Mouse (Mus musculus) heart, embryonic 10.5 days (tissue): ENCODE data around the gene Cdk17. TPM values are rescaled to one million over a fixed set of nuclear protein-coding genes. Genes with fewer than 3 reads are reported as not detected.
A peak's percentile ranks its signal among the peaks of the same experiment; 100 is the strongest.

Experiments
- DNase-seq: peaks from one replicate; pipeline ENCODE4 v3.0.0-alpha.2; 2017; ENCODE audit warnings: low spot score
- H3K27ac ChIP-seq: fragments of 300-500 bp; sonication (generic); 2 replicates; pipeline ENCODE4 v1.5.1; 2016; ENCODE audit warnings: mild to moderate bottlenecking
- H3K27me3 ChIP-seq: fragments of 300-500 bp; sonication (generic); 2 replicates; pipeline ENCODE4 v1.6.1; 2016; ENCODE audit warnings: mild to moderate bottlenecking; ENCODE audit not compliant: poor library complexity, insufficient read depth, severe bottlenecking
- H3K36me3 ChIP-seq: fragments of 300-500 bp; sonication (generic); 2 replicates; pipeline ENCODE4 v1.6.1; 2016; ENCODE audit warnings: mild to moderate bottlenecking, moderate library complexity
- H3K4me1 ChIP-seq: fragments of 300-500 bp; sonication (generic); 2 replicates; pipeline ENCODE4 v1.6.1; 2016; ENCODE audit warnings: mild to moderate bottlenecking
- H3K4me3 ChIP-seq: fragments of 300-500 bp; sonication (generic); 2 replicates; pipeline ENCODE4 v1.5.1; 2016; ENCODE audit warnings: mild to moderate bottlenecking, moderate library complexity
- H3K9me3 ChIP-seq: fragments of 300-500 bp; sonication (generic); 2 replicates; pipeline ENCODE4 v1.6.1; 2016; ENCODE audit warnings: mild to moderate bottlenecking, moderate library complexity
- WGBS: fragments of 180-500 bp; shearing (Covaris S2); methylation state at CpG from one replicate; pipeline ENCODE4 v1.1.7; 2016; 5-methylcytosine and 5-hydroxymethylcytosine counted together
- polyA plus RNA-seq: library from polyadenylated mRNA; unstranded; fragments of >200 nt; fragmentation: Nextera tagmentation; extraction: Ambion mirVana; gene quantifications from 2 replicates; pipeline ENCODE4 v1.2.1, GENCODE M21; 2016

Cdk17 gene
- polyA plus RNA-seq, 1 experiment from 2014 or later = 20.0 TPM

GRCm38 (mm10) chr10:93247902-93248301, 87.2 kb downstream of the Cdk17 start:
- peak; percentile 53 for DNase-seq
- Histone ChIP-seq H3K27me3 (no peaks in the 10 kb centered on the region), H3K36me3 (peaks cover 30% of the 10 kb centered on the region), H3K9me3 (no peaks in the 10 kb centered on the region), H3K4me3 (no peak overlapping the region), H3K27ac (peak overlapping the region; percentile 38; the same call in 1 of the 2 replicates), H3K4me1 (peaks cover 21% of the 10 kb centered on the region; the same call in 1 of the 2 replicates)
- WGBS = 56% methylated on average over 6 of the region's 6 CpGs

- no peak overlapping the region for H3K27ac ChIP-seq
- H3K4me3 ChIP-seq = no peak overlapping the region
- peaks cover 35% of the 10 kb centered on the region for H3K36me3 ChIP-seq
- H3K9me3 ChIP-seq = no peaks in the 10 kb centered on the region
- DNase-seq = peak; percentile 64
- peaks cover 21% of the 10 kb centered on the region; the same call in 1 of the 2 replicates for H3K4me1 ChIP-seq
- no peaks in the 10 kb centered on the region for H3K27me3 ChIP-seq
- WGBS = 84% methylated on average over 8 of the region's 8 CpGs
These were observed 87.7 kb downstream of the Cdk17 start for GRCm38 (mm10) chr10:93248416-93248815.

GRCm38 (mm10) chr10:93249901-93250300, 89.2 kb downstream of the Cdk17 start:
- Histone ChIP-seq H3K27ac (no peak overlapping the region), H3K36me3 (peaks cover 39% of the 10 kb centered on the region), H3K4me1 (peaks cover 22% of the 10 kb centered on the region), H3K9me3 (no peaks in the 10 kb centered on the region), H3K27me3 (no peaks in the 10 kb centered on the region), H3K4me3 (no peak overlapping the region)
- peak; percentile 50 for DNase-seq
- WGBS = 75% methylated on average over 7 of the region's 7 CpGs

GRCm38 (mm10) chr10:93250436-93251317, 90.0 kb downstream of the Cdk17 start:
- no peaks in the 10 kb centered on the region for H3K9me3 ChIP-seq
- peaks cover 39% of the 10 kb centered on the region for H3K36me3 ChIP-seq
- WGBS = 64% methylated on average over 24 of the region's 24 CpGs
- DNase-seq = peak; percentile 57
- H3K4me1 ChIP-seq = peaks cover 29% of the 10 kb centered on the region
- H3K27me3 ChIP-seq = no peaks in the 10 kb centered on the region
- no peak overlapping the region for H3K4me3 ChIP-seq
- peak overlapping the region; percentile 59 for H3K27ac ChIP-seq

- Histone ChIP-seq H3K9me3 (no peaks in the 10 kb centered on the region), H3K36me3 (peaks cover 39% of the 10 kb centered on the region), H3K4me1 (peaks cover 32% of the 10 kb centered on the region), H3K4me3 (no peak overlapping the region), H3K27ac (peak overlapping the region; percentile 59), H3K27me3 (no peaks in the 10 kb centered on the region)
- 89% methylated on average over 8 of the region's 8 CpGs for WGBS
- DNase-seq = peak; percentile 55
These were observed 90.8 kb downstream of the Cdk17 start for GRCm38 (mm10) chr10:93251426-93251825.

GRCm38 (mm10) chr10:93252661-93253060, 92.0 kb downstream of the Cdk17 start:
- WGBS = 87% methylated on average over 2 of the region's 2 CpGs
- Histone ChIP-seq H3K27ac (no peak overlapping the region), H3K9me3 (no peaks in the 10 kb centered on the region), H3K4me1 (peaks cover 28% of the 10 kb centered on the region), H3K36me3 (peaks cover 29% of the 10 kb centered on the region), H3K27me3 (no peaks in the 10 kb centered on the region), H3K4me3 (no peak overlapping the region)
- peak; percentile 68 for DNase-seq

GRCm38 (mm10) chr10:93253156-93253555, 92.5 kb downstream of the Cdk17 start:
- H3K27me3 ChIP-seq = no peaks in the 10 kb centered on the region
- WGBS = 88% methylated on average over 6 of the region's 6 CpGs
- no peaks in the 10 kb centered on the region for H3K9me3 ChIP-seq
- no peak overlapping the region for H3K4me3 ChIP-seq
- peak; percentile 65 for DNase-seq
- peaks cover 24% of the 10 kb centered on the region for H3K4me1 ChIP-seq
- H3K27ac ChIP-seq = no peak overlapping the region
- peaks cover 29% of the 10 kb centered on the region for H3K36me3 ChIP-seq

- 45% methylated on average over 13 of the region's 13 CpGs for WGBS
- Histone ChIP-seq H3K4me3 (no peak overlapping the region), H3K9me3 (no peaks in the 10 kb centered on the region), H3K36me3 (peaks cover 20% of the 10 kb centered on the region), H3K4me1 (peaks cover 28% of the 10 kb centered on the region), H3K27ac (0 out of 2 replicates have a peak overlapping the region, but pooled peaks have one; percentile 36), H3K27me3 (no peaks in the 10 kb centered on the region)
- peak; percentile 74 for DNase-seq
These were observed 94.6 kb downstream of the Cdk17 start for GRCm38 (mm10) chr10:93255294-93255693.

GRCm38 (mm10) chr10:93259826-93260225, 99.2 kb downstream of the Cdk17 start:
- Histone ChIP-seq H3K27ac (no peak overlapping the region), H3K4me3 (no peak overlapping the region), H3K4me1 (peaks cover 55% of the 10 kb centered on the region), H3K27me3 (no peaks in the 10 kb centered on the region), H3K36me3 (peaks cover 18% of the 10 kb centered on the region), H3K9me3 (no peaks in the 10 kb centered on the region)
- WGBS = 84% methylated on average over 5 of the region's 5 CpGs
- no peak for DNase-seq

GRCm38 (mm10) chr10:93261132-93261980, 100.7 kb downstream of the Cdk17 start:
- Histone ChIP-seq H3K9me3 (no peaks in the 10 kb centered on the region), H3K4me3 (peak overlapping the region; percentile 41), H3K27me3 (no peaks in the 10 kb centered on the region), H3K27ac (peak overlapping the region; percentile 72), H3K36me3 (peaks cover 27% of the 10 kb centered on the region), H3K4me1 (peaks cover 45% of the 10 kb centered on the region)
- no peak for DNase-seq
- 22% methylated on average over 16 of the region's 16 CpGs for WGBS

- peak overlapping the region; percentile 72 for H3K27ac ChIP-seq
- H3K4me1 ChIP-seq = peaks cover 45% of the 10 kb centered on the region
- WGBS = 10% methylated on average over 15 of the region's 15 CpGs
- H3K27me3 ChIP-seq = no peaks in the 10 kb centered on the region
- peak overlapping the region; percentile 41 for H3K4me3 ChIP-seq
- H3K36me3 ChIP-seq = peaks cover 30% of the 10 kb centered on the region
- H3K9me3 ChIP-seq = no peaks in the 10 kb centered on the region
- no peak for DNase-seq
These were observed 101.4 kb downstream of the Cdk17 start for GRCm38 (mm10) chr10:93261981-93262499.

GRCm38 (mm10) chr10:93263431-93263830, 102.8 kb downstream of the Cdk17 start:
- 58% methylated on average over 8 of the region's 8 CpGs for WGBS
- no peak for DNase-seq
- H3K36me3 ChIP-seq = peaks cover 37% of the 10 kb centered on the region
- H3K27ac ChIP-seq = peak overlapping the region; percentile 72
- H3K4me1 ChIP-seq = peaks cover 45% of the 10 kb centered on the region
- H3K4me3 ChIP-seq = no peak overlapping the region
- H3K27me3 ChIP-seq = no peaks in the 10 kb centered on the region
- H3K9me3 ChIP-seq = no peaks in the 10 kb centered on the region
